Mouse (Mus musculus) megakaryocyte, embryonic 14.5 days (primary cell): Measurements from ENCODE around the gene Bnc2.

Experiments used
- FLI1 ChIP-seq: IDR thresholded peaks from 2 replicates; pipeline ENCODE4 v1.6.1; 2012; ENCODE audit warnings: low read length, inconsistent platforms, mixed read lengths
- GATA1 ChIP-seq: IDR thresholded peaks from 3 replicates; pipeline ENCODE4 v1.6.1; 2012; ENCODE audit warnings: mixed read lengths, low read length, inconsistent platforms, borderline replicate concordance

DNA sequence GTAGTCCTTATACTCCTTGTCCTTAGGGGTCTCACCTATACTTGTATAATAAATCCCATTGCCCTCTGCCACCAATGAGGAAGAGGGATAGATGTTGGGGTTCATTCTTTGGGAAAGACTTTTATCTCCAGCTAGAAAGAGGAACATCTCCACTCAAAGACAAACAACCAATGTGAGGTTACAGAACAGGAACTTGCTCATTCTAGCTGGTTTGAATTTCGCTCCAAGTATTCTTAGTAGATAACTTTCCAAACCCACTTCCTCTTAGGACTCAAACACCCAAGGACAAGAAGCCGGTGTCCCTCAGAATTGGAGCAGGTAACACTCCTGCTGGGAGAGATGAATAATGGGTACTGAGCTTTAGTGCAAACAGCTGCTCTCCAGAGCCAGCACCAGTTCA lies 315.1 kb downstream of the Bnc2 start:
- TF ChIP-seq GATA1 (no peak), FLI1 (no peak)
